Mouse (Mus musculus): ENCODE results near the gene Farsb. TPM values are rescaled to one million over a fixed set of nuclear protein-coding genes. Genes with fewer than 3 reads are reported as not detected.

The Farsb gene
- total RNA-seq (2018; cell fraction: chromatin; rRNA removed), result 100 to 1,000 TPM in 2 of 26 experiments, 10 to 100 TPM in 24; 11.0 to 107 (median 50.1) TPM
- total RNA-seq (2018; cell fraction: cytosol; rRNA removed), result 10 to 100 TPM; 42.8 to 60.5 (median 54.4) TPM
- 10 to 100 TPM; 12.4 to 74.4 (median 29.4) TPM for total RNA-seq (2018; cell fraction: nucleus; rRNA removed)
- 50.9 to 101 TPM (median 89.1 TPM) in 3 replicates for polyA plus RNA-seq (2018)

DNA sequence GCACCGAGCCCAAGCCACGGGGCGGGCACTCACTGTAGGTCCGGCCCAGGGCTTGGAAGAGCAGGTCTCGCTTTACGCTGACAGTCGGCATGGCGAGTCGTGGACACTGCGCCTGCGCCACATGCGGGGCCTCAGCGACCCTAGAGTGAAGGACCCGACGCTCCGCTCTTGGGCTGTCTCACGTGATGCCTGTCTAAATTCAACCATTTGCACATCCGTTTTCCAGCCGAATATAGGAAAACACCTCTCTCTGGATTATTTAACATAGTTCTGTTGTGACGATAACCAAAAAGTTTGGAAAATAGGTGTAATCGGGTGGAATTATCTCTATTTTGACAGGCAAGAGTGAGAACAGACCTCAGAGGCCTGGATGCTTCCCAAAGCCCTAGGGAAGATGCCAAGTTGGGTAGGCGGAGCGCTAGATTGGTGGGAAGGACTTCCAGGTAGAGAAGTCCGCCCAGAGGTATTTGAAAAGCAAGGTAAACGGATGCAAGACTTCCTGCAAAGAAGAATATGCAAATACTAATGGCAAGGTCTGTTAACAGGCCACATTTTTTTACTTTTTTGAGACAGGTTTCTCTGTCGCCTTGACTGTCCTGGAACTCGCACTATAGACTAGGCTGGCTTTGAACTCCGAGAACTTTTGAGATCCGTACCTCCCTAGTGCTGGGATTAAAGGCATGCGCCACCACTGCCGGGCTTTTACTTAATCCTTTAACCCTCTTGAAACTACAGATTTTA, at the start of gene Farsb:
Farsb (minus strand) TSS at position 146 of the 741 bp plus-strand sequence.
- H3K36me3 ChIP-seq (ENCODE audit: inconsistent target), result no peaks in the 10 kb centered on the region

DNA sequence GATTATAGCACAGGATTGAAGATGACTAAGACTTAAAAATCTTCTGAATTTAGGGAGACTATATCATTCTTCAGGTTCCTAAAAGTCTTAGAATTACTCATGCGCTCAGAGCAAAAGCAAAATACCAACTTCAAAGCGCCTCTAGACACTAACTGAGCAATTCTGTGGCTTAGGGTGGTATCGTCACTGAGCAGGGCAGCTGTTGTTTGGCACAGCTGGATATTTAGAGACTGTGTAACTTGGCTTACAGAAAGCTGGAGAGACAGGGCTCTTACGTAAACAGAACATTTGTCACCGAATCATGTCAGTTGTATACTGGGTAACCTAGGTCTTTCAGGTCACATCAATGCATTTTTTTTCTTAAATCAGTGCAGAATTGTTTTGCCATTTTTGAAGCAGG, 49.7 kb upstream of the Farsb start:
- H3K4me3 ChIP-seq (ENCODE audit: inconsistent target), result no peak overlapping the region
- peak overlapping the region; percentile 73 for H3K27ac ChIP-seq
- 90% methylated on average over 5 of the region's 5 CpGs for WGBS (ENCODE audit: missing documents)

More for the DNA sequence above, at the start of gene Farsb:
- H3K27ac ChIP-seq, result peak within 1 kb of the TSS; percentile 93
- WGBS (ENCODE audit: missing documents), result under 1% methylated on average over 31 of the region's 31 CpGs
- H3K79me2 ChIP-seq (ENCODE audit: inconsistent target), result peaks cover 35% of the 10 kb centered on the region
- peak within 1 kb of the TSS; percentile 92 for H3K4me3 ChIP-seq (ENCODE audit: inconsistent target)

DNA sequence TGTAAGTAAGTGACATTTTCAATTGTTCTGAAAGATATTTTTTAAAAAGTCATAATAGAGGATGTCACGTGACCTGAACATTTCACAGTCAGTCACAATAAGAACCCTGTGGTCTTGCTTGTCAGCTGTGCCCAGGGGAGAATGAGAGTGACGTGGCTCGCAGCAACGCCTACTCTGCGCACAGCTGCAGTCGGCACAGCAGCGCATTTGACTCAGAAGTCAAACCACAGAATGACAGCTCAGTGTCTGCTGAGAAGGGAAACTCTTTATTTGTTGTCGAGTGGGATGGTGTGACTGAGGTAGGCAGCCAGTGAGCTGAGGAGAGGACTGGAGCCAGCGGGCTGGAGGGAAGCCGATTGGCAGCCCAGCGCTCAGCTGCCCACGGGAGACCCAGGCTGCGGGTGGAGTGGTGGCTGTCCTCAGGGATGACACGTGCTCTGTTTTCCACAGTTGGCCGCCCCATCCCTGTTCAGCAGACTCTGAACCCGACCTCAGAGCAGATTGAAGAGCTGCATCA, 48.9 kb upstream of the Farsb start:
- WGBS (ENCODE audit: missing documents), result 8% methylated on average over 16 of the region's 16 CpGs
- Histone ChIP-seq H3K36me3 (ENCODE audit: inconsistent target) (no peaks in the 10 kb centered on the region), H3K27ac (peak overlapping the region; percentile 73), H3K4me3 (ENCODE audit: inconsistent target) (peak overlapping the region; percentile 18; the same call in 1 of the 2 replicates), H3K79me2 (ENCODE audit: inconsistent target) (no peaks in the 10 kb centered on the region)

More for the DNA sequence above, 49.7 kb upstream of the Farsb start:
- Histone ChIP-seq H3K79me2 (ENCODE audit: inconsistent target) (no peaks in the 10 kb centered on the region), H3K36me3 (ENCODE audit: inconsistent target) (no peaks in the 10 kb centered on the region)

DNA sequence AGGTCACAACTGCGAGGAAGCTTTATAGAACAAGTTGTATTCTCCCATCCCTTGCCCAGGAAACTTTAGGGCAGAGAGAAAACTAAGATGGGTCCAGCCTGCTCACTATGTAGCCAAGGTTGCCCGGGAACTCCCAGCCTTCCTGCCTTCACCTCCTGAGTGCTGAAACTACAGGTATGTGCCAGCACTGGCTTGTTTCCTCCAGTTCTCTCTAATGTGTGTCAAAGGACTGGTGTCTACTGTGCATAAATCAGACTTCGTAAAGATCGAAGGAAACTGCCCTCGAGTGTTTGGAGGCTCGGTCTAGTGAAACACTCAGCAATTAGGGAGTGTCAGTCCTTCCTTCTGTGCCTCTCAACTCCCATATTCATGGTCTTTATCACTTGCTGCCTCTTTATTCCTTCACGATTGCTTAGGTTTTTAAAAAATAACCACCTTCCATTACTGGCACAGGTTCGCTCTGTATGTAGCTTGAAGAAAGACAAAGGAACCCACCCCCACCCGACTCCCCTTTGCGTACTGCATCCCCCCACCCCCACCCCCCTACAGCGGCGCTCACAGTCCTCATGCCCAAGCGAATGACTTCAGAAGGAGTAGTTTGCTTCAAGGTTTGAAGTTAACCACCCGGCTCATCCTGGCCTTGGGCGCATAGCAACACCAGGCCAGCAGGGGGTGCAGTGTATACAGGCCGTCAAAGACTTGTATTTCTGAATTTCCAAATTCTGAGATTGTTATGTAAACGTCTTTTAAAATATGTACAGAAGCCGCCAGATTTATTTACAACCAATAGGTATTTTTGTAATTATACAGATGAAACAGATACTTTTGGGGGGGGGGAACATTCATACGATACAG, 47.8 kb upstream of the Farsb start:
- Histone ChIP-seq H3K36me3 (ENCODE audit: inconsistent target) (no peaks in the 10 kb centered on the region), H3K4me3 (ENCODE audit: inconsistent target) (peak overlapping the region; percentile 18; the same call in 1 of the 2 replicates), H3K27ac (peak overlapping the region; percentile 73), H3K79me2 (ENCODE audit: inconsistent target) (no peaks in the 10 kb centered on the region)
- WGBS (ENCODE audit: missing documents), result 34% methylated on average over 19 of the region's 19 CpGs

DNA sequence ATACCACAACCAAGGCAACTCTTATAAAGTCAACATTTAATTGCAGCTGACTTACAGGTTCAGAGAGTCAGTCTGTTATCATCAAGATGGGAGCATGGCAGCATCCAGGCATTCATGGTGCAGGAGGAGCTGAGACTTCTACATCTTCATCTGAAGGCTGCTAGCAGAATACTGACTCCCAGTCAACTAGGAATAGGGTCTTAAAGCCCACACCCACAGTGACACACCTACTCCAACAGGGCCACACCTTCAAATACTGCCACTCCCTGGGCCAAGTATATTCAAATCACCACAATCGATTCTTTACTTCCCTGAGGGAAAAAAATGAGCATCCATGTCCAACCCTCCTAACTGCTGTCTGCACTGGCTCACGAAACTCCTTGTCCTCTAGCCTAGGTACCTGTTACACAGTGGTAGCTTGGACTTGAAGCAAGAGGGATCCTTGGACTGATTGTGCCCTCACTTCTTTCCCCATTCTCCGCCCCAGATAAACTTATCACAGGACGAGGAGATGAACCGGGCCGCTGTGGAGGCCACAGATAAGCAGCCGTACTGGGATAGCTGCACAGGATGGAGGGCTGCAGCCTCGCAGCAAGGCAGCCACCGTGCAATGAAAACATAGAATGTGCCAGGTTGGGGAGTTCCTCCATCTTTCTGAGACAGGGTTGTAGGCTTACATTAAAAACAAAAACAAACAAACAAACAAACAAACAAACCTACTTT, 45.9 kb upstream of the Farsb start:
- Histone ChIP-seq H3K27ac (no peak overlapping the region), H3K79me2 (ENCODE audit: inconsistent target) (no peaks in the 10 kb centered on the region), H3K4me3 (ENCODE audit: inconsistent target) (no peak overlapping the region), H3K36me3 (ENCODE audit: inconsistent target) (no peaks in the 10 kb centered on the region)
- WGBS (ENCODE audit: missing documents), result 96% methylated on average over 9 of the region's 9 CpGs

DNA sequence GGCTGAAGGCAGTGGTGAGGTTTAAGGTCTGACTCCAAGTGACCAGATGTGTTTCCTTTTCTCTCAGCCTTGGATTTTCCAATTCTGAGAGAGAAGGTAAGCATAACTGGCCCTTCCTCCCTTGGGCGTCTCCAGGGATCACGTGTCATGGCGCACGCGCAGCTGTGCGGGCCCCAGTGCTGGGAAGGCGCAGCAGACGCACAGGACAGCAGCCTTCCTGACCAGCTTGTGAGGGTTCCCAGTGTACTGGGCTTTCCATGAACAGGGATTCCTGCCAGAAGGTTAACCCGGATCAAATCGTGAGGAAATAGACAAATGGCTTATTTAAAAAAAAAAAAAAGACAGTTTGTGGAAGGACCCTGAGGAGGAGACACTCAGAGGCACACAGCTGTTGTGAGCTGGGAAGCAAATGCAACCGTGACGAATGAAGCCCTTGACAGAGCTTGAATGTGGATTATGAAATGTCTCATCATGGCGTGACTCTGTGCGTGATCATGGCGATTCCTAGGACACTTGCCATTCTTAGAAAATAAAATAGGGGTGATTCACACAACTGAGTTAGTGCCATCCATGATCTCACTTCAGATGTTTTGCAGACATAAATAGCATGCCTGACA, 43.6 kb upstream of the Farsb start:
- 94% methylated on average over 15 of the region's 15 CpGs for WGBS (ENCODE audit: missing documents)
- no peak overlapping the region for H3K27ac ChIP-seq
- H3K79me2 ChIP-seq (ENCODE audit: inconsistent target), result no peaks in the 10 kb centered on the region
- H3K4me3 ChIP-seq (ENCODE audit: inconsistent target), result no peak overlapping the region
- no peaks in the 10 kb centered on the region for H3K36me3 ChIP-seq (ENCODE audit: inconsistent target)

DNA sequence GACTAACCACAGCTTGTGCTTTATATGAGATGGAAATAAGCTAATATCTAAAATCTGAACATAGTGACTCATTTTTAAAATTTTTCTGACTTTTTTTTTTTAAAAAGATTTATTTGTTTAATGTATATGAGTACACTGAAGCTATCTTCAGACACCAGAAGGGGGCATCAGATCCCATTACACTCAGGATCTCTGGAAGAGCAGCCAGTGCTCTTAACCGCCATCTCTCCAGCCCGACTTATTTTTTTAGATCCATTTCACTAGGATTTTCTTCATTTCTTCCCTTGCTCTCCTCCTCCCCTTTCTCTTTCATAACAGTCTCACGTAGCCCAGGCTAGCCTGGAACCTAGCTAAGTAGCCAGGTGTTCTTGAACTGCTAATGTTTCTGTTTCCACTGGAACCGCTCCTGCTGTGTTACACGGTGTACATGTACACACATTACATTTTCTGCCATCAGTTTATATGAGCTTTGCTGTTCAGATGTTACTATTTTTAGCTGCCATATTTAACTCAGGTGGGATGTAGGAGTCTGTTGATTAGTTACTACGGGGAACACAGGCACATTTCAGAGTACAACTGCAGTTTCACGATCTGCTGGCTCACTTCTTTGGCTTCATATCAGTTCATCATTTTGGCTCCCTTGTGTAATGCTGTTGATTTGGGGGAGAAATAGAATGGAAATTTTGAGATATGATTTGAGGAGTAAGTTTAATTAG, 42.0 kb upstream of the Farsb start:
- WGBS (ENCODE audit: missing documents), result 85% methylated on average over 7 of the region's 7 CpGs

DNA sequence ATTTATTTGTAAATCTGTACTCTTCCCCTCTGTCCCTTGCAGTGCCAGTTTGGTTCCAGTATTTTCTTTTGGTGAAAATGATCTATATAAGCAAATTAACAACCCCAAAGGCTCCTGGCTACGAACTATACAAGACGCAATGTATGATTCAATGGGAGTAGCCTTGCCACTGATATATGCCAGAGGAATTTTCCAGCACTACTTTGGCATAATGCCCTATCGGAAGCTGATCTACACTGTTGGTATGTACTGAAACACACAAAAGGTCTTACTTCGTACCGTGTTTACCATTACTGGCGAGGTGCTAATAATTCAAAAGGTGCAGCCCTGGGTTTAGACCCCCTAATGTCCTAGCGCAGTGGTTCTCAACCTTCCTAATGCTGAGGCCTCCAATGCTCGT, 40.3 kb upstream of the Farsb start:
- H3K27ac ChIP-seq, result no peak overlapping the region
- no peaks in the 10 kb centered on the region for H3K36me3 ChIP-seq (ENCODE audit: inconsistent target)
- no peak overlapping the region for H3K4me3 ChIP-seq (ENCODE audit: inconsistent target)
- H3K79me2 ChIP-seq (ENCODE audit: inconsistent target), result no peaks in the 10 kb centered on the region
- WGBS (ENCODE audit: missing documents), result 91% methylated on average over 8 of the region's 8 CpGs

More for the DNA sequence above, 42.0 kb upstream of the Farsb start:
- H3K36me3 ChIP-seq (ENCODE audit: inconsistent target), result no peaks in the 10 kb centered on the region
- no peaks in the 10 kb centered on the region for H3K79me2 ChIP-seq (ENCODE audit: inconsistent target)
- no peak overlapping the region for H3K4me3 ChIP-seq (ENCODE audit: inconsistent target)
- no peak overlapping the region for H3K27ac ChIP-seq

DNA sequence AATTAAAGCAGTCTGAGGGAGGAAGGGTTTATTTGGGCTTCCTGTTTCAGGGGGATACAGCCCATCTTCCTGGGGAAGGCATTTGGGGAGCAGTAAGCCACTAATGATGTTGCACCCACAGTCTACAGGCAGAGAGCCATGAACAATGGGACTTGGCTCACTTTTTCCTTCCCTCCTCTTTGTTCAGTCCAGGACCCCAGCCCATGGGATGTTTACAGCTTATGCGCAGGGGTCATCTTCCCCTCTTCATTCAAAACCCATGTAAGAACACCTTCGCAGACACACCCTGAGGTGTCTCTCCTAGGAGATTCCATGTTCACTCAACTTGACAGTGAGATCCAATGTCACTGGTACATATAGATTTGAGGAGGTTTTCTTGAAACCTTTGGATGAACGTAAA, 39.7 kb upstream of the Farsb start:
- 100% methylated on average over 3 of the region's 3 CpGs for WGBS (ENCODE audit: missing documents)
- H3K79me2 ChIP-seq (ENCODE audit: inconsistent target), result no peaks in the 10 kb centered on the region
- H3K27ac ChIP-seq, result no peak overlapping the region
- H3K4me3 ChIP-seq (ENCODE audit: inconsistent target), result no peak overlapping the region
- no peaks in the 10 kb centered on the region for H3K36me3 ChIP-seq (ENCODE audit: inconsistent target)

DNA sequence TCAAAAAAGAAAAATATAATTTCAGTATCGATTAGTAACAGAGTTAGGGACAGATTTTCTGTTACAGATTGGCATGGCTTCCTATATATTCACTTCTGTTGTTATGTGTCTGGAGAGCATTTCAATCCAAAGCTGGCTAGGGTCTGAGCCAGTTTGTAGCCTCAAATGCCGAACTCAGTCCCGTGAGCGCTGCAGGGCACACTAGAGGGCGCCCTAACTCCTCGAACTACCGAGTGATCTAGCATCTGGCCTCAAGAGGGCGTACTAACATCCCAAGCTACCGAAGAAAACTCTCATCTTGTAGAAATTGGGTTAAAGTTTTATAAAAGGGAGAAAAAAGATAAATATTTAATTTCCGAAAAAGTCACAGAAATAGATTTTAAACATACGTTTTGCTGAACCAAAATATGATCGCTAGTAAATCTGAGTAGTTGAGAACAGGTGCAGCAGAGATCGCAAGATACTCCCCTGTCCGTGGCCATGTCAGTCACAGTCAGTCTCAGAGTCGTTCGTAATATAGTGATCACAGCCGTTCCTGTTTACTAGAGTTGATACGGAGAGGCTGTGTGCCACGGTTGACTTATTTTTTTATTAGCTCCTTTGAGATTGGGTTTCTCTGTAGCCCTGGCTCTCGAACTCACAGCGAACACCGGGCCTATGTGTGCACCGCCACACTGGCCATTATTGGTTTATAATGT, 36.6 kb upstream of the Farsb start:
- no peak overlapping the region for H3K4me3 ChIP-seq (ENCODE audit: inconsistent target)
- H3K27ac ChIP-seq, result no peak overlapping the region
- no peaks in the 10 kb centered on the region for H3K36me3 ChIP-seq (ENCODE audit: inconsistent target)
- no peaks in the 10 kb centered on the region for H3K79me2 ChIP-seq (ENCODE audit: inconsistent target)
- WGBS (ENCODE audit: missing documents), result 55% methylated on average over 23 of the region's 23 CpGs

DNA sequence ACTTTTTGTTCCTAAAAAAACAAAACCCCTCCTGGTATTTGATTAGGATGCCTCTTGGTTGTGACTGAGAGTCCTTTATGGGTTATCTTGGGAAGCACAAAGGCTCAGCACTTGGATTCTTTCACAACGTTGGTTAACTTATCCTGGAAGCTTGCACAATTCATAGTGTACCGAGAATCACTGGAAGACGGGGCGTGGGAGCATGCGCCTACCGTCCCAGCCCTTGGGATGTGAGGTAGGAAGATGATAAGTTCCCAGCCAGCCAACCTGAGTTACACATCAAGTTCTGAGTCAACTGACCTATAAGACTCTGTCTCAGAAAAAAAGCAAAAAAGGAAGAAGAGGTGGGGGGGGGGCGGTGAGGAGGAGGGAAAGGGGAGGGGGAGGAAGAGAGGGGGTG, 30.2 kb upstream of the Farsb start:
- Histone ChIP-seq H3K4me3 (ENCODE audit: inconsistent target) (no peak overlapping the region), H3K27ac (no peak overlapping the region), H3K36me3 (ENCODE audit: inconsistent target) (no peaks in the 10 kb centered on the region), H3K79me2 (ENCODE audit: inconsistent target) (no peaks in the 10 kb centered on the region)
- WGBS (ENCODE audit: missing documents), result 84% methylated on average over 6 of the region's 7 CpGs

DNA sequence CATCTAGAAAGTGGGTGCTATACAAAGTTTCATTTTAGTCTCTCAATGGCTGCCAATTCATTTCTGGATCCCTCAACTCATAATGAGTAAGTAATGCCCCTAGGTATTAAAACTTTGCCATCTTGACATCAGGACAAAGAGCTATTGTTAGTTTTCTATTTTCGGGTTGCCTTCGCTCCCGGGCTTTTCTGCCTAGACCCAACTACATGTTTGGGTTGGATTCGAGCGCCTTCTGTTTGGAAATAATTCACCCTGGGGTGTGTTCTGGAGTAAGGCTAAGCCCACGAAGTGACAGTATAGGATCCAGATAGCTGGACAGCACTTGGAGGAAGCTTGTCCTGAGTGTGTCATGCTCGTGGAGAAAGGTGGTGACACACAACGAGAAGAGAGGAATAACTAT, 24.1 kb upstream of the Farsb start:
- H3K4me3 ChIP-seq (ENCODE audit: inconsistent target), result no peak overlapping the region
- H3K27ac ChIP-seq, result no peak overlapping the region
- H3K36me3 ChIP-seq (ENCODE audit: inconsistent target), result no peaks in the 10 kb centered on the region
- H3K79me2 ChIP-seq (ENCODE audit: inconsistent target), result no peaks in the 10 kb centered on the region
- 88% methylated on average over 8 of the region's 8 CpGs for WGBS (ENCODE audit: missing documents)

DNA sequence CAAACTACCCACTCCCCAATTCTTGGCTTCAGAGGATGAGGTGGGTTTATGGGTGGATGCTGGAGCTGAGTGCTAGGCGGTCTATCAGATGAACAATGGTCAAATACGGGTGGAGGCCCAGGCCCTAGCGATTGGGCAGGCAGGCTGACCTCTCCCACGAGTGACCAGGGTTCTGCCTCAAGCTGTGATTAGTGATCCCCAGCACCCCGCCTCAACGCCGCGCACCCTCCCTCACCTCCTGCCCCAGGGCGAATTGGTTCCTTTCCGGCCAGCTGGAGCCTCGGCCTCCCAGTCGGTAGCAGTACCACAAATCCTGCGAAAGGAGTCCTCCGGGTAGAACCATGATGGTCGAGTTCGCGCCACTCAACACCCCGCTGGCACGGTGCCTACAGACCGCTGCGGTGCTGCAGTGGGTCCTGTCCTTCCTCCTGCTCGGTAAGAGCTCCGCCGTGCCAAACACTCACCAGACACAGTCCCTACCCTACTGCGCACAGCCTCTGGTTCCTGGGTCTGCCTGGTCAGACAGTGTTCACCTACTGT, 23.0 kb upstream of the Farsb start, which contains the start of gene BC035947:
BC035947 (minus strand) TSS at position 538 of the 540 bp plus-strand sequence.
- H3K27ac ChIP-seq, result no peak within 1 kb of the TSS
- H3K36me3 ChIP-seq (ENCODE audit: inconsistent target), result no peaks in the 10 kb centered on the region
- no peak within 1 kb of the TSS for H3K4me3 ChIP-seq (ENCODE audit: inconsistent target)
- H3K79me2 ChIP-seq (ENCODE audit: inconsistent target), result no peaks in the 10 kb centered on the region
- WGBS (ENCODE audit: missing documents), result 9% methylated on average over 25 of the region's 25 CpGs

All from macrophage (primary cell).